Mouse (Mus musculus) erythroblast, adult 5-6 weeks (primary cell): ENCODE measurements around the gene Gpr155. TPM values are rescaled to one million over a fixed set of nuclear protein-coding genes. Genes with fewer than 3 reads are reported as not detected.
A peak's percentile ranks its signal among the peaks of the same experiment; 100 is the strongest.

Experiments used
- ATAC-seq: replicated peaks from 2 replicates; pipeline ENCODE4 v1.8.0; 2016; ENCODE audit warnings: moderate number of reproducible peaks, mild to moderate bottlenecking, moderate TSS enrichment, inconsistent platforms; ENCODE audit not compliant: poor library complexity, low FRiP score, severe bottlenecking
- total RNA-seq, 2 experiments: library from RNA; stranded (forward) in 1 of 2; stranded (reverse) in 1 of 2; fragments of 150-400 nt in 1 of 2; fragments of 200-764, 138-1000 nt in 1 of 2; gene quantifications; 2 replicates each; pipeline versions ENCODE4 v1.2.3 to v1.2.4; 2015 to 2017; ENCODE audit warnings: low replicate concordance in 2 of 2

The Gpr155 gene
- total RNA-seq, 2 experiments from 2014 or later, result 5.8 to 10.6 TPM

DNA sequence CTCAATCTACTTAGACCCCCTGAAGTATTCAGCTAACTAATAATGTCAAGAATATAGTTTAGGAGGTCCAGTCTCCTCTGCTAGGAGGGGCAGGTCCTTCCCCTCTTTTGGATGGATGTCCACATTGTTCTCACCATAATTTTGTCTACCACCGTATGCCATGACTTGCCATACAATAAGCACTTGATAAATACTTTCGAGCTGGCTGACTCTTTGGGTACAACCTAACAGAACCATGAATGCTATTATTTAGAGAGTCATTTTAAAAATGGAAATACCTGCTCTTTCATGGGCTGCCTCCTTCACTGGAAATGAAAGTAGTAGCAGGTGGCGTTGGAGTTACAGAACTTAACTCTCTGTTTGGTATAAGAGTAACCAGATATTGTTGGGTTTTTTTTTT lies 3.6 kb upstream of the Gpr155 start:
- ATAC-seq, result no peak

DNA sequence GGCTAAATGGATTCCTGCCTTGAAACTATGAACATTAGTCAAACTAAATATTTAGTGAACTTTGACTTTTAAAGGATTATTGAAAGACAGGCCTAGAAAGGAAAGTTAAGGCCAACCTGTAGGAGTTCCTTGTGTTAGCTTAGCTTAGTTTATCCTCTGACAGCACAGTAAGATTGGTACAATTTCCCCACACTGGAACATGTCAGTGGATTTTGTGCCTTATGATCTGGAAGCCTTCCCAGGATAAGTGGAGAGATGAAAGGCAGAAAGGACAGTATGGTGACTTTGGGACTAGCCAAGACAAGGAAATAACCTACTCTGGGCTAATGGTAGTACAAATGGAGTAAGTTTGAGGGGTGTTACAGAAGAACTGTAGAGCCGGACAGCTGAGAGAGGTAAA lies 1.4 kb upstream of the Gpr155 start:
- no peak for ATAC-seq

GRCm38 (mm10) chr2:73385641-73386355 lies 574 bp downstream of the Gpr155 start:
- peak; percentile 16 for ATAC-seq

DNA sequence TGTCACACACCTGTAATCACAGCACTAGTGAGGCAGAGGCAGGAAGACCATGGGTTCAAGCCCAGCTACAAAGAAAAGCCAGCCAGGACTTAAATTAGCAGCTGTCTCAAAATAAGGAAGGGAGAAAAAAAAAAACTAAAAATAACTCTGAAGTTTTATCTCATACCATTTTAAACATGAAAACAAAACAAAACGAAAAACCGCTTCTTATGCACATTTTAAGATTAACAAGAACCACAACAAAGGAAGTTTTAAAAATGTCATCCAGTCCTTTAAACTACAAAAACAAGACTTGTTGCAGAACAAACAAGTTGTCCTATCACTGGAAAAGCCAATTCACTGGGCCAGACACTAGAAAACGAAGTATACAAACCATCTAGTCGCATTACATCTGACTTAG lies 1.2 kb downstream of the Gpr155 start:
- ATAC-seq, result no peak

GRCm38 (mm10) chr2:73380298-73380975 lies 5.9 kb downstream of the Gpr155 start:
- no peak for ATAC-seq

DNA sequence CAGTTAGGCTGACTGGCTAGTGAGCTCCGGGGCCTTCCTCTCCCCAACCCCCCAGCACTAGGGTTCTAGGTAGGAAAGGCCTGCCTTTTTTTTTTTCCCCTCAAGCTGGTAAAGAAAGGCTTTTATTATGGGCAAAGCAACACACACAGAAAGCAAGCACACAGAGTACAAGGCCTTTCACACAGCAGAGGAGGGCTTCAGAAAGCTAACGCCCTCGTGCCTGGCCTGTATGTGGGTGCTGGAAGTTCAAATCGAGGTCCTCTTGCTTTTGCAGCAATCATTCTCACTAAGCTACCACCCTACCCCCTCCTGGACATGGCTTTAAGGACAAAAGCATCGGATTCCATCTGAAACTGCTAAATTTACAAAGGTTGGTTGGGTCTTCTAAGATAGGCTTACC lies 6.7 kb downstream of the Gpr155 start:
- no peak for ATAC-seq

DNA sequence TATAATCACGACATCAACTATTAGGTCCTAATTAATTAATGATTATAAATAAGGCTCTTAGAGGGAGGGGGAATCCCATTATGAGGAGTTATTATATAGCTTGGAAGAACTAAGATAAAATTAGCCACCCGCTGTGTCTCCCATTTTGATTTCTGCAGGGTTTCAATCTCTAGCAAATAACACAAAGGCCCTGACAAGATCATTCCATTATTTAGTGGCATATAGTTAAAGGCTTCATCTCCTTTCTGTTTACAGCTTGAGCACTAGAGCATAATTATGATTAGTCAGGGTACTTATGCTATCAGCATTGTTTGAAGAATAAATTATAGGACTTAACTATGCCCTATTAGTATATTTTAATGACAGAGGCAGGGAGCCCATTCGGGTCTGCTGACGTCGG lies 8.0 kb downstream of the Gpr155 start:
- no peak for ATAC-seq

DNA sequence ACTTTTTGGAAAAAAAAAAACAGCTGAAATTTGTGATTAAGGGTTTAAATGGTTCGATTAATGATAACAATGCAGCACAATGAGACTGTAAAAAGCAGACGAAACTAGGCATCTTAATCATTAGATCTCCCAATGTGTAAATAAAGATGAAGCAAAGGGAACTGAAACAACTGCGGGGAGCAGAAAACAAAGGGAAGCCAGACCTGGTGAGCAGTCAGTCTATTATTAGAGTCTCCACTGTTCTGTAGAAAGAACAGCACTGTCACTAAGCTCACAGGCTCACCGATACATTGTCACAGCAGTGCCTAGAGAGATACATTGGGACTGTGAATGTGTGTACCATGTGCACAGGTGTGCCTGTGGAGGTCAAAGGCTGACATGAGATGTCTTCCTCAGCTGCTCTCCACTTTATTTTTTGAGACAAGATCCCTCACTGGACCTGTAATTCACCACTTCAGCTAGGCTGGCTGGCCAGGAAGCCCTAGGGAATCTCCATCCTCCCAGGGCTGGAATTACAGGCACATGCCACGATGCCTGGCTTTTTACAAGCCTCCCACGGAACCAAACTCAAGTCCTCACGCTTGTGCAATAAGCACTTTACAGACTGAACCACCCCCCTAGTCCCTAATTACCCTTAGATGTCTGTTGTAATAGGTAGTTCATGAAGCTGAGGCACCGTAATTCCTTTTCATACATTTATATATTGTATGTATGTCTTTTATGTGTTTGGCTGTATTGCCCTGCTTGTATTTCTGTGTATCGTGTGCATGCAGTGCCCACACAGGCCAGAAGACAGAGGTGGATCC lies 14.6 kb downstream of the Gpr155 start:
- ATAC-seq, result no peak; the same call in 1 of the 2 replicates

DNA sequence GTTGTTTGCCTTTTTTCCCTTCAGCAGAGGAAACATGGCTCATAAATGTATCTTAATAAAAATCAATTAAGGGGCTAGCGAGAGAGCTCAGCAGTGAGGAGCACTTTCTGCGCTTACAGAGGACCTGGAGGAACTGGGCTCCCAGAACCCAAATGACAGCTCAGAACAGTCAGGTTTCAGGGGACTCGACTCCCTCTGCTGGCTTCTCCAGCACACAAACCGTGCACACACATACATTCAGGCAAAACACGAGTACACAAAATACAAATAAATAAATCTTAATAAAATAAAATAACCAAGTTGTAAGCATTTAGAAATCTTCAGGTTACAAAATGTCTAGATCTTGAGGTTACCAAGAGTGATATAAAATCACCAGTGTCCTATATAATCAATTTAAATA lies 22.9 kb downstream of the Gpr155 start:
- no peak for ATAC-seq

DNA sequence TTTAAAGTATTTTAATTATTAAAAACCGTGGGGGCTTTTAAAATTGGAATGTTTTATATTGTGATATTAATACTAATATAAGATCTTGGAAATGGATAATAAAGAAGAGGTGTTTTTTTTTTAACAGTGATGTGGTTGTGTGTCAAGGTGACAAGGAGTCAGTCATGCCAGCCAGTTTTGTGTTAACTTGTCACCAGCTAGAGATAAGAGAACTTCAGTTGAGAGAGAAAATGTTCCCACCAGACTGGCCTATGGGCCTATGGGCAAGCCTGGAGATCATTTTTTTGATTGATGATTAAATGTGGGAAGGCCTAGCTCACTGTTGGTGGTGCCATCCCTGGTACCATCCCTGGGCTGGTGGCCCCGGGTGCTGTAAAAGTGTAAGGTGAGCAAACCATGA lies 25.8 kb downstream of the Gpr155 start:
- peak; percentile 49 for ATAC-seq

- peak; percentile 98 for ATAC-seq
Observed at GRCm38 (mm10) chr2:73359941-73360340, 26.4 kb downstream of the Gpr155 start.

GRCm38 (mm10) chr2:73357004-73357403 lies 29.4 kb downstream of the Gpr155 start:
- no peak for ATAC-seq

DNA sequence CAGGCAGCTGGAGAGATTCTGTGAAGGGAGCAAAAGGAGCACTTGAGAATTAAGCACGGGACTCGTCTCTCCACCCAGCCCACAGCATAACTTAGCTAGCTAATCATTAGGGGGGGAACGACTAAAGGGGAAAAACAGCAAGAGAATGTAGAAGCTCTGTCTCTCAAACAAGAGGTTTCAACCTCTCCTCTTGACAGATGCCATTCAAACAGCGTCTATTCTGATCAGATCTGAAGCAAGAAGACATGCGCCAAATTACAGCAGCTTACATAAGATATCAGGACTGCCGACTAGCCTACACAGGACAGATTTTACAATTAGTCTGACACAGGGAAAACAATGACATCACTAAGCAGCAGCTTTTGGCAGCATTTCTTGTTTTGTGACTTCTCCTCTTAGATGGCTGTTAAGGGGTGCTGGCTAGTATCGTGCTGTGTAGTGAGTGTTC lies 34.4 kb downstream of the Gpr155 start:
- ATAC-seq, result no peak

DNA sequence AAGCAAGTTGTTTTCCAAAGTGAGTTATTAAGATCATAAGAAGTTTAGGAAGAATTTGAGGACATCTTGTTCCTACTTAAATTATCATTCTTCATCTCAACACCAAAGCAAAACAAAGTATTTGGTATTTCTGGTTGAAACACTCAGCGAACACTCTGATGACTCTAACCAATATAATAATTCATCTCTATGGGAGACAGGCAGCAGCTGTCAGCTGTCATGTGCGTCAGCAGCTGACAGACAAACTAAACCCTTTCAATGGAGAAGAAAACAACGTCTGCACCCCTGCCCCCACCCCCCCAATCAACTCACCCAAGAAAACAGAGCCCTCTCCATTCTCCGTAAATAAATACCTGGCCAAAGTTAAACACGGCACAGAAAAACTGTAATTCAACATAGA lies 34.9 kb downstream of the Gpr155 start:
- ATAC-seq, result no peak

DNA sequence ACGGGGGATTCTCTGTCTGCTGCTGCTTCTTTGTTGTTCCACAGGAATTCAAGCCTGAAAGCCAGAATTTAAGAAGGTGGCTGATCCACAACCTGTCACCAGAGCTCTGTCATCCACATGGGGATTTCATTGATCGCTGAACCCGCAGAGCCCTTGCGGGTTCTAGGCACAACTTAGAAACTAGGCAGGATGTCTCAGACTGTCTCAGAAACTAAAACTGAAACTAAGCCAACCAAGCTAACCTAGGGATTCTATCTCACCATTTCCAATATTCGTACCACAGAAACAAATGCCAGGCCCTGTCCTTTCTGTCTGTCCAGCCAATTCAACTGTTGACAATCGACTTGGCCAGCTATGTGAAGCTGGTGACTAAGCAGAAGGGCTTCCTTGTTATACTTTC lies 38.2 kb downstream of the Gpr155 start:
- ATAC-seq, result no peak

- ATAC-seq, result no peak
Observed at GRCm38 (mm10) chr2:73347766-73348165, 38.6 kb downstream of the Gpr155 start.

DNA sequence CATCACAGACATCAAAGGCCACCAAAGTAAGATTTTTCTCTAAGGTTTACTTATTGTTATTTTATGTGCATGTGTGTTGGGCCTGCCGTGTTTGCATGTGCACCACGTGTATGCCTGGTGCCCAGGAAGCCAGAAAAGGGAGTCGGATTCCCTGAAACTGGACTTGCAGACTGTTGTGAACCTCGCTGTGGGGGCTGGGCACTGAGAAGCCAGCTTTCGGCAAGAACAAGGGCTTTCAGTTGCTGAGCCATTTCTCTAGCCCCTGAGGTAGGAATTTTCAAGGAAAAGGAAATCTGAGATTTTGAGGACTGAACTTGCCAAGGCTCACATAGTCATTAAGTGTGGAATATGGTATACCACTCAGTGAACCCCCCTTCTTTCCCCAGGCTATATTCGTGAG lies 39.2 kb downstream of the Gpr155 start:
- ATAC-seq, result no peak

- ATAC-seq, result no peak
Observed at GRCm38 (mm10) chr2:73346345-73347086, 39.9 kb downstream of the Gpr155 start.

DNA sequence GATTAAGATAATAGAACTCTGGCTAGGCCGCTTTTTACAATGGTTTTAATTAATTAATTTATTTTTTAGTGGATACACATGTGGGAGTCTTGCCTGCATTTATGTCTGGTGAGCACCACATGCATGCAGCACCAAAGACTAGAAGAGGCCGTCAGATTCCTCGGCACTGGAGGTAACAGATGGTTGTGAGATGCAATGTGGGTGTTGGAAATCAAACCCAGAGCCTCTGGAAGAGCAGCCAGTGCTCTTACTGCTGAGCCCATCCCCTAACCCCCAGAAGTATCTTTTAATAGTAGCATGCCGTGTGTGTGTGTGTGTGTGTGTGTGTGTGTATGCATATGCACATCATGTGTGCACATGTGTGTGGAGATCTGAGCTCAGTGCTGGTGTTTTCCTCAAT lies 41.2 kb downstream of the Gpr155 start:
- ATAC-seq, result no peak

DNA sequence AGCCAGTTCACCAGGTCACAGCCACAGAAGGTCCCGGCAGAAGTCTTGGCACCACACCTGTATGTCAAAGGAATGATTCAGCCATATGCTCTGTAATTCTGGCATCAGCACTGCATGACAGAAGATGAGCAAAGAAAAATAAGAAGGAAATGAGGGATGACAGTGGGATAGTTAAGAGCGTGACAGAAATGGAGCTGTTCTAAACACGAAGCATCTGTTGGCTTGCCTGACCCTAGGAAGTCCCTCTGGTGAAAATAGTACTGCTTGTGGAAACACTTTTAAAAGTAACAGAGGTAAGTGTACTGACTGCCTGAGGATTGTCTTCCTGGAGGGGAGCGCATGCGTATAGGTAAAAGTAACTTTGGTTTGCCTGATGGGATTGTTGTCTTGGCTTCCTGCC lies 42.7 kb downstream of the Gpr155 start:
- no peak for ATAC-seq
